Mouse (Mus musculus): ENCODE results near the gene Mylk4. TPM values are rescaled to one million over a fixed set of nuclear protein-coding genes. Genes with fewer than 3 reads are reported as not detected.

Gene Mylk4
- polyA plus RNA-seq, 1 experiment from 2014 or later: 0.79 TPM

- Histone ChIP-seq H3K36me3 (no peaks in the 10 kb centered on the region), H3K4me3 (no peak overlapping the region), H3K4me2 (replicated peaks) (no peak overlapping the region), H3K27me3 (replicated peaks) (no peaks in the 10 kb centered on the region), H3K27ac (no peak overlapping the region), H3K9ac (no peak overlapping the region), H3K9me3 (no peaks in the 10 kb centered on the region), H3K4me1 (no peaks in the 10 kb centered on the region)
- WGBS: 95% methylated on average over 1 of the region's 1 CpGs
- ATAC-seq (ENCODE audit: low FRiP score, low read depth): no peak
These were observed 84.4 kb downstream of the Mylk4 start for GRCm38 (mm10) chr13:32699376-32699775.

- no peak for ATAC-seq (ENCODE audit: low FRiP score, low read depth)
- H3K4me1 ChIP-seq: no peaks in the 10 kb centered on the region
- no peaks in the 10 kb centered on the region for H3K27me3 ChIP-seq (replicated peaks)
- no peak overlapping the region for H3K4me2 ChIP-seq (replicated peaks)
- no peak overlapping the region for H3K27ac ChIP-seq
- H3K9ac ChIP-seq: no peak overlapping the region
- WGBS: 95% methylated on average over 3 of the region's 3 CpGs
- H3K36me3 ChIP-seq: no peaks in the 10 kb centered on the region
- no peaks in the 10 kb centered on the region for H3K9me3 ChIP-seq
- no peak overlapping the region for H3K4me3 ChIP-seq
These were observed 84.8 kb downstream of the Mylk4 start for GRCm38 (mm10) chr13:32698956-32699355.

DNA sequence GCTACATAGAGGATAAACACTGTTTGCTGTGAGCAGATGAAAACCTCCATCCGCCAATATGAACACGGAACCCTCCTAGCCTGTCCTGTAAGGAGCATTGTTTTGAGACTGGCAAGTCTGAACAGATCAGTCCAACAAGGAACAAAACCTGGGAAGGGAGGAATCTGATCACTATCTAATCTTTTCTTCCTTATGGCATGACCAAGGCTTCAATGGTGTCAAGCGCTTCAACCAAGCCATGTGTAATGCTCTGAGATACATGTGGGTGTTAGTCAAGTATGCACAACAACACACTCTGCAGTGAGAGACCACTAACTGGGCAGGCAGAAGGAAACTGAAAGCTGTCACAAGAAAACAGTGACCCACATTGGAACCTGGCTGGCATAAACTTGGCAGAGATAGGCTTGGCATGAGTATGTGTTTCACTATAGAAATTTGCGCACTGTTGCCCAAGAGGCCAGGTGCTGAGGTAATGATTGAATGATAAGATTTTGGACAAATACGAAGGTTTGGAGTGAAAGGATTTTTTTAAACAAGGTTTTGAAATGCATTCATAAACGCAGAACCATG lies 89.8 kb downstream of the Mylk4 start:
- no peak for ATAC-seq (ENCODE audit: low FRiP score, low read depth)
- H3K9me3 ChIP-seq: no peaks in the 10 kb centered on the region
- no peak overlapping the region for H3K27ac ChIP-seq
- H3K4me1 ChIP-seq: no peaks in the 10 kb centered on the region
- H3K9ac ChIP-seq: no peak overlapping the region
- H3K4me3 ChIP-seq: no peak overlapping the region
- no peak overlapping the region for H3K4me2 ChIP-seq (replicated peaks)
- H3K36me3 ChIP-seq: no peaks in the 10 kb centered on the region
- H3K27me3 ChIP-seq (replicated peaks): no peaks in the 10 kb centered on the region
- 90% methylated on average over 6 of the region's 6 CpGs for WGBS

GRCm38 (mm10) chr13:32692563-32692962 lies 91.2 kb downstream of the Mylk4 start:
- Histone ChIP-seq H3K9me3 (no peaks in the 10 kb centered on the region), H3K27me3 (replicated peaks) (no peaks in the 10 kb centered on the region), H3K4me2 (replicated peaks) (no peak overlapping the region), H3K36me3 (no peaks in the 10 kb centered on the region), H3K9ac (no peak overlapping the region), H3K27ac (no peak overlapping the region), H3K4me3 (no peak overlapping the region), H3K4me1 (no peaks in the 10 kb centered on the region)
- ATAC-seq (ENCODE audit: low FRiP score, low read depth): no peak
- 63% methylated on average over 1 of the region's 1 CpGs for WGBS

- 90% methylated on average over 3 of the region's 3 CpGs for WGBS
- no peak overlapping the region for H3K27ac ChIP-seq
- no peaks in the 10 kb centered on the region for H3K4me1 ChIP-seq
- no peak for ATAC-seq (ENCODE audit: low FRiP score, low read depth)
- no peaks in the 10 kb centered on the region for H3K36me3 ChIP-seq
- no peaks in the 10 kb centered on the region for H3K9me3 ChIP-seq
- no peaks in the 10 kb centered on the region for H3K27me3 ChIP-seq (replicated peaks)
- H3K4me2 ChIP-seq (replicated peaks): no peak overlapping the region
- no peak overlapping the region for H3K9ac ChIP-seq
- H3K4me3 ChIP-seq: no peak overlapping the region
These were observed 93.5 kb downstream of the Mylk4 start for GRCm38 (mm10) chr13:32690279-32690678.

DNA sequence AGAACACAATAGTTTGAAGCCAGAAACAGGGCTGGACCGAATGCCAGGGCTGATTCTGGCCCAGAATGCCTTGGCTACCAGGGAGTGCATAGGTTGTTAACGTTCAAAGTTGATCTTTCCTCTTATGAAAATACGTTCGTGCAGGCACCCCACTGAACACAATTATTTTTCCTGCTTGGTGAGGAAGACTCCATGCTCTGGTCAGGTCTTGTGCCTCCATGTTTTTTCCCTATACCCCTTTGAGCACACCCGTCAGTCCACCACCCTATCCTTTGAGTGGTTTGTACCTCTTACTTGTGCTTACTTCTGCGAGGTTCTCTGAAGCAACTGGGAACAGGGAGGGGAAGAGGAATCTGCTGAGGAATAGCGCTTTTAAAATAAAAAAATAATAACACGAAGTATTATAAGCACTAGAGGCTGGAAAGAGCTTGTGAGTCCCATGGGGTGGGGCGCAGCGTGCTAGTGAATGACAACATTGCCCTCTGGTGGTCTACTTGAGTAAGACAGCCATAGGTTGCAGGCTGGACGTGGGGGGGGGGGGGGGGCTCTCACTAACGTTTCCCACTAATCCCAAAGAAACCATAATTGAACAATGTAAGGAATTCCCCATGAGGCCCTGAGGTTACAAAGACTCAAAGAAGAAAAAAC lies 102.8 kb downstream of the Mylk4 start:
- no peak overlapping the region for H3K4me3 ChIP-seq
- H3K9me3 ChIP-seq: no peaks in the 10 kb centered on the region
- H3K4me2 ChIP-seq (replicated peaks): no peak overlapping the region
- no peak overlapping the region for H3K27ac ChIP-seq
- H3K27me3 ChIP-seq (replicated peaks): no peaks in the 10 kb centered on the region
- ATAC-seq (ENCODE audit: low FRiP score, low read depth): peak; percentile 78
- no peaks in the 10 kb centered on the region for H3K36me3 ChIP-seq
- no peak overlapping the region for H3K9ac ChIP-seq
- 43% methylated on average over 12 of the region's 12 CpGs for WGBS
- H3K4me1 ChIP-seq: no peaks in the 10 kb centered on the region

DNA sequence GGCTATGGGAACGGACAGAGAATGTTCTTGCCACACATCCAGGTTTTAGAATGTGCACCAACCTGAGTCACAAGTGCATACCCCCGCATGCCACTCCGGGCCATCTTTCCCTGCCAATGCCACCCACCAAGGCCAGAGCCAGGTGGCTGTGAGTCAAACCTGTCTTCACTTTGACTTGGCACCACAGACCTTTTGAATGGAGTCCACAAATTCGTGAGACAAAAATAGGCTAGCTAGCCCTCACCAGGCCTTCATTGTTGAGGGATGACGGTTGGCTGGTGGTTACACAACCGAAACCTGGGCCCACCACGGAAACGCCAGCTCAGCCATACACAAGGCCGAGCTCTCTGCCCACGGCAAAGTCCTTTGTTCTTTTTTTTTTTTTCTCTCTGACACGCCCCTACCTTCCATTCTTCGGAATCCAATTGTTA lies 103.6 kb downstream of the Mylk4 start:
- no peak for ATAC-seq (ENCODE audit: low FRiP score, low read depth)

GRCm38 (mm10) chr13:32678998-32679397 lies 104.8 kb downstream of the Mylk4 start:
- no peak overlapping the region for H3K4me2 ChIP-seq (replicated peaks)
- no peaks in the 10 kb centered on the region for H3K9me3 ChIP-seq
- H3K4me1 ChIP-seq: no peaks in the 10 kb centered on the region
- H3K4me3 ChIP-seq: no peak overlapping the region
- H3K36me3 ChIP-seq: no peaks in the 10 kb centered on the region
- H3K27ac ChIP-seq: no peak overlapping the region
- H3K9ac ChIP-seq: no peak overlapping the region
- ATAC-seq (ENCODE audit: low FRiP score, low read depth): no peak
- no peaks in the 10 kb centered on the region for H3K27me3 ChIP-seq (replicated peaks)
- WGBS: 66% methylated on average over 5 of the region's 5 CpGs

More for the DNA sequence above, 103.6 kb downstream of the Mylk4 start:
- no peaks in the 10 kb centered on the region for H3K36me3 ChIP-seq
- no peak overlapping the region for H3K4me2 ChIP-seq (replicated peaks)
- no peaks in the 10 kb centered on the region for H3K9me3 ChIP-seq
- H3K27me3 ChIP-seq (replicated peaks): no peaks in the 10 kb centered on the region
- H3K9ac ChIP-seq: no peak overlapping the region
- H3K4me1 ChIP-seq: no peaks in the 10 kb centered on the region
- 81% methylated on average over 12 of the region's 12 CpGs for WGBS
- no peak overlapping the region for H3K27ac ChIP-seq
- no peak overlapping the region for H3K4me3 ChIP-seq

- no peak overlapping the region for H3K27ac ChIP-seq
- H3K4me2 ChIP-seq (replicated peaks): no peak overlapping the region
- H3K27me3 ChIP-seq (replicated peaks): no peaks in the 10 kb centered on the region
- no peaks in the 10 kb centered on the region for H3K4me1 ChIP-seq
- no peak overlapping the region for H3K9ac ChIP-seq
- no peaks in the 10 kb centered on the region for H3K9me3 ChIP-seq
- H3K36me3 ChIP-seq: no peaks in the 10 kb centered on the region
- ATAC-seq (ENCODE audit: low FRiP score, low read depth): no peak
- 76% methylated on average over 7 of the region's 7 CpGs for WGBS
- no peak overlapping the region for H3K4me3 ChIP-seq
These were observed 113.0 kb downstream of the Mylk4 start for GRCm38 (mm10) chr13:32670782-32671181.

DNA sequence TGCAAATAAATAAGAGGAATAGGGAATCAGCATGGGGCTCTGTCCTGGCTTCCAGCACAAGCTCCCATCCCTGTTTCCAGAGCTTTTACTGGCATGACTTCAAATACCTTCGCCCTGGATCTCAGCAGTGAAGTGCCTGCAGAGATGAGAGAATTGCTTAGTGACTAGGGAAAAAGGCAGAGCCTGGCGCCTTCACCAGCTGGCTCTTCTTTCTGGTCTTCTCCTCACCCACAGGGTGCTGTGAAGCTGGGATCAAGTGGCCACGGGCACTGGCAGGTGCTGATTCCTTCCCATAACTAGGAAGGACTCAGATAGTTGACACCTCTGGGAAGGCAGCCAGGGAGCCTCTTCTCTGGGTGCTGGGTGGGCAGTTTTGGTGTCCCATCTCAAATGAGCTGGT lies 115.5 kb downstream of the Mylk4 start:
- H3K27ac ChIP-seq: no peak overlapping the region
- no peaks in the 10 kb centered on the region for H3K36me3 ChIP-seq
- WGBS: 78% methylated on average over 3 of the region's 3 CpGs
- H3K4me2 ChIP-seq (replicated peaks): no peak overlapping the region
- H3K4me1 ChIP-seq: no peaks in the 10 kb centered on the region
- H3K4me3 ChIP-seq: no peak overlapping the region
- no peaks in the 10 kb centered on the region for H3K27me3 ChIP-seq (replicated peaks)
- no peak overlapping the region for H3K9ac ChIP-seq
- H3K9me3 ChIP-seq: no peaks in the 10 kb centered on the region
- no peak for ATAC-seq (ENCODE audit: low FRiP score, low read depth)

- Histone ChIP-seq H3K9me3 (no peaks in the 10 kb centered on the region), H3K27me3 (replicated peaks) (no peaks in the 10 kb centered on the region), H3K4me1 (no peaks in the 10 kb centered on the region), H3K4me3 (no peak overlapping the region), H3K27ac (no peak overlapping the region), H3K36me3 (no peaks in the 10 kb centered on the region), H3K4me2 (replicated peaks) (no peak overlapping the region), H3K9ac (no peak overlapping the region)
- WGBS: 83% methylated on average over 4 of the region's 4 CpGs
- no peak for ATAC-seq (ENCODE audit: low FRiP score, low read depth)
These were observed 116.4 kb downstream of the Mylk4 start for GRCm38 (mm10) chr13:32667386-32667785.

GRCm38 (mm10) chr13:32662041-32662440 lies 121.7 kb downstream of the Mylk4 start:
- Histone ChIP-seq H3K4me2 (replicated peaks) (no peak overlapping the region), H3K27me3 (replicated peaks) (no peaks in the 10 kb centered on the region), H3K9ac (no peak overlapping the region), H3K9me3 (no peaks in the 10 kb centered on the region), H3K36me3 (no peaks in the 10 kb centered on the region), H3K4me1 (no peaks in the 10 kb centered on the region), H3K27ac (no peak overlapping the region), H3K4me3 (no peak overlapping the region)
- whole genome bisulfite sequencing: 64% methylated on average over 3 of the region's 3 CpGs
- no peak for ATAC-seq (ENCODE audit: low FRiP score, low read depth)

DNA sequence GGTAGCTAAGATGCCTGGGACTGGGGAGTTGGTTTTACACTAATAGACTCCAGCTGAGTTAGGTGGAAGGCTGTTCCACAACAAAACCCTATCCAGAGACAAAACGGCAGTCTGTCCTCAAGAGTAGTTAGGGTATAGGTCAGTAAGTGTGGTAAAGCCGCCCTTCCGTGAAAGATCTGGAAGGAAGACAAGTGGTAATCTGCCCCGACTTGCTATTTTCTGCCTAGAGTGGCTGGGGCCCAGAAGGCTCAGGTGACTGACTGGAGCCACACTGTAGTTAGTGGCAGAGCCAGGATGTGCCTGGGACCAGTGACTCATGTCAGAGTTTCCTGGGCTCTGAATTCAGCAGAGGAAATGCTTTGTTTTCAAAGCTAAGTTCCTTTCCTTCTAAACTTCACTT lies 123.5 kb downstream of the Mylk4 start:
- no peak for ATAC-seq (ENCODE audit: low FRiP score, low read depth)
- no peaks in the 10 kb centered on the region for H3K36me3 ChIP-seq
- no peaks in the 10 kb centered on the region for H3K9me3 ChIP-seq
- 72% methylated on average over 4 of the region's 4 CpGs for WGBS
- H3K9ac ChIP-seq: no peak overlapping the region
- H3K4me3 ChIP-seq: no peak overlapping the region
- H3K27me3 ChIP-seq (replicated peaks): no peaks in the 10 kb centered on the region
- H3K27ac ChIP-seq: no peak overlapping the region
- H3K4me2 ChIP-seq (replicated peaks): no peak overlapping the region
- no peaks in the 10 kb centered on the region for H3K4me1 ChIP-seq
